Mouse (Mus musculus) C2C12 (cell line): ENCODE measurements around the gene Syn3. TPM values are rescaled to one million over a fixed set of nuclear protein-coding genes. Genes with fewer than 3 reads are reported as not detected.

ENCODE experiments used
- H3K27me3 ChIP-seq: one replicate; pipeline ENCODE4 v1.6.1; 2011; ENCODE audit not compliant: control insufficient read depth, insufficient read depth, insufficient read length
- H3K36me3 ChIP-seq: one replicate; pipeline ENCODE4 v1.6.1; 2011; ENCODE audit not compliant: control insufficient read depth, insufficient read depth
- H3K4me3 ChIP-seq: one replicate; pipeline ENCODE4 v1.5.1; 2011; ENCODE audit warnings: mild to moderate bottlenecking, control low read depth; ENCODE audit not compliant: poor library complexity, insufficient read depth, severe bottlenecking
- H3K79me2 ChIP-seq: one replicate; pipeline ENCODE4 v1.6.1; 2011; ENCODE audit not compliant: control insufficient read depth, insufficient read depth
- H3K79me3 ChIP-seq: one replicate; pipeline ENCODE4 v1.6.1; 2011; ENCODE audit warnings: low read depth, control low read depth
- H3ac ChIP-seq: one replicate; pipeline ENCODE3; 2011; ENCODE audit warnings: low read depth; ENCODE audit not compliant: control insufficient read depth, insufficient read length
- CEBPB ChIP-seq: IDR thresholded peaks from one replicate; pipeline ENCODE4 v1.6.1; 2011; ENCODE audit warnings: low read depth, mild to moderate bottlenecking, control low read depth, moderate library complexity
- CTCF ChIP-seq: IDR thresholded peaks from one replicate; pipeline ENCODE4 v1.5.1; 2011; ENCODE audit not compliant: control insufficient read depth, insufficient read depth, insufficient read length
- FOSL1 ChIP-seq: IDR thresholded peaks from one replicate; pipeline ENCODE4 v1.8.0; 2011; ENCODE audit warnings: mild to moderate bottlenecking, low read length; ENCODE audit not compliant: poor library complexity, insufficient read depth, severe bottlenecking
- MAX ChIP-seq: IDR thresholded peaks from one replicate; pipeline ENCODE4 v1.6.1; 2011; ENCODE audit warnings: mild to moderate bottlenecking, control low read depth
- MYOD1 ChIP-seq: IDR thresholded peaks from one replicate; pipeline ENCODE4 v1.6.1; 2011; ENCODE audit warnings: low read depth; ENCODE audit not compliant: control insufficient read depth, insufficient read length
- MYOG ChIP-seq: IDR thresholded peaks from one replicate; pipeline ENCODE4 v1.6.1; 2011; ENCODE audit not compliant: control insufficient read depth, insufficient read length; ENCODE audit errors: extremely low read depth
- USF1 ChIP-seq: IDR thresholded peaks from one replicate; pipeline ENCODE4 v1.6.1; 2011; ENCODE audit warnings: low read depth, mild to moderate bottlenecking, control low read depth, moderate library complexity
- polyA plus RNA-seq: library from polyadenylated mRNA; unstranded; fragments of >200 nt; fragmentation: generic; extraction: Trizol; gene quantifications from one replicate; pipeline ENCODE4 v1.2.1, GENCODE M21; 2012; ENCODE audit warnings: missing spikeins

The Syn3 gene
- polyA plus RNA-seq, 1 experiment, result 0.20 TPM

DNA sequence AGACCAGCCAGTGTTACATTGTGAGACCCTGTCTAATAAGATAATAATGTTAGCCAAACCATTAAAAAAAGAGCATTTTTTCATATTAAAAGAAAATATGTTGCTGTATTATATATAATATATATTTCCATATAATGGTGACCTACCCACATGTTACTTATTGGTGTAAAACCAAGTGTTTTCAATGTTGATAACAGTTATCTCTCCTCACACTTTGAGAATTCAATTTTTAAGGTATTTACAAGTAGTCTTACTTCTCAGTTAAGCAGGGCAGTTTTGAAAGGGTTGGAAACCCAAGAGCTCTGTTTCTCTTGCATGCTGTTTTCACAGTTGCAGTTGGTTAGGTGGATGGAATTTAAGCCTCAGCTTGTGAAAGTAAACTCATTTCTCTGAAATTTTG is 475.5 kb downstream of the Syn3 start:
- Histone ChIP-seq H3ac (no peak overlapping the region), H3K79me3 (peaks cover 9% of the 10 kb centered on the region), H3K36me3 (peaks cover 5% of the 10 kb centered on the region), H3K4me3 (no peak overlapping the region), H3K79me2 (peaks cover 17% of the 10 kb centered on the region), H3K27me3 (no peaks in the 10 kb centered on the region)
- no peak for TF ChIP-seq FOSL1
- TF ChIP-seq CTCF, result no peak
- TF ChIP-seq MYOD1, result no peak
- no peak for TF ChIP-seq MYOG
- no peak for TF ChIP-seq USF1
- no peak for TF ChIP-seq CEBPB
- TF ChIP-seq MAX, result no peak

DNA sequence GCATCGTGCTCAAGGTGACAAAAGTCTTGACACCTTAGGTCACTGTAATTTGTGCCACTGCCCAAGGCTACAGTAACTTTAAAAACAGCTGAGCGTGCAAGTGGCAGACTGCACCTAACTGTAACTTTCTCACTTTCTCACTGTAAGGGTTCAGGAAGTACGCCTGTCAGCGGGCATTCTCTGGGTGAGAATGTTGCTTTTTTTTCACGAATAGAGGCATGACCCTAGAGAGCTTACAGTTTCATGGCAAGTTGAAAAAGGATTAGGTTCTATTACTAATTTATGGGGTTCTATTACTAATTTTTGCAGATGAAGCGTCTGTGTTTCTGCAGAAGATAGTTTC is 476.3 kb downstream of the Syn3 start:
- Histone ChIP-seq H3K4me3 (peak overlapping the region; percentile 90), H3K27me3 (peaks cover 2% of the 10 kb centered on the region), H3K79me2 (peaks cover 17% of the 10 kb centered on the region), H3ac (peak overlapping the region; percentile 70), H3K36me3 (peaks cover 2% of the 10 kb centered on the region), H3K79me3 (peaks cover 9% of the 10 kb centered on the region)
- TF ChIP-seq CTCF (no peak), USF1 (no peak), FOSL1 (no peak), CEBPB (no peak), MAX (no peak), MYOD1 (no peak), MYOG (no peak)

DNA sequence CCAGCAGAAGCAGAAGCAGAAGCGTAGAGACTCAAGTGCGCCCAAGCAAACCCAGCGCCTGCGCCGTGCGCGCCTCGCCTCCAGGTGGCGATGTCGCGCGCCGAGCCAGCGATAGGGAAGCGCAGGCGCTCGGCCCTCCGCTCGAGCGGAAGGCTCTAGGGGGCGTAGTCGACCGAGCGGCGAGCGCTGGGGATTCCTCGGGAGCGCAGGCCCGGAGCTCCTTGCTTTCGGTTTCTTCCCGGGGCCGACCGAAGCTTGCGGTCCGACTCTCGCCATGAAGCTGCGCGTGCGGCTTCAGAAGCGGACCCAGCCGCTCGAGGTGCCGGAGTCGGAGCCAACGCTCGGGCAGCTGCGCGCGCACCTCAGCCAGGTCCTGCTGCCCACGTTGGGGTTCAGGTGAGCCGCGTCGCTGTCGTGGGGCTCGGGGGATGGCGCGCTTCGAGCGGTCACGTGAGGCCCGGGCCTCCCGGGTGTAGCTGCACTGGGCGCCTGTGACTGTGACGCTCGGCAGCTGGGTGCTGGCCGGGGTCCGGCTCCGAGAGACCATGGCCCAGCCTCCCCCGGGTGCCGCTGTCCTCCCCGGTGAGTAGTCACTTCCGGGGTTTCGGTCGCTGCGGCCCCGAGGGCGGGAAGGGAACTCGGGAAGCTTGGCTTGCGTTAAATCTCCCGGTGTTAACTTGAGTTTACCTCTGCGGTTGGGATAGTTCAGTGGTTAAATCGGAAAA is 476.8 kb downstream of the Syn3 start, which contains the start of gene Fbxo7:
Gene Fbxo7 (plus strand): TSS at position 224 of the 725 bp plus-strand sequence.
- Histone ChIP-seq H3ac (peak within 1 kb of the TSS; percentile 70), H3K27me3 (peaks cover 3% of the 10 kb centered on the region), H3K4me3 (peak within 1 kb of the TSS; percentile 90), H3K36me3 (peaks cover 2% of the 10 kb centered on the region), H3K79me2 (peaks cover 17% of the 10 kb centered on the region), H3K79me3 (peaks cover 9% of the 10 kb centered on the region)
- TF ChIP-seq CTCF, result peak; percentile 99
- TF ChIP-seq USF1, result peak; percentile 83
- TF ChIP-seq FOSL1, result no peak
- TF ChIP-seq MYOG, result no peak

DNA sequence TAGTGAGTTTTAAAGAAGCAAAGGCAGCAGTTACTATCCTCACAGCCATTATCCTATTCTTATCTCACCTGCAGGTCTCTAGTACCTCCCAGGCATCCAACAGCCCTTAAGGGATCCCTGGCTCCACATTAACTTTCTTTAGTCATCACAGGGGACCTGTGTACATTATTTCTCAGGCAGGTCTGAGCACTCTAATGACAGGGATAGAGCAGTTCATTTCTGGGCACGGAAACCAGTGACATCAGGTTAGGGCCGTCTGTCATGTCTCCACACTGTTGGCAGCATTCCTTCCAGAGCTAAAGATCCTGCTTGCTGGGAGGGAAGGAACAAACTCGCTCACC is 477.3 kb downstream of the Syn3 start:
- H3K36me3 ChIP-seq, result peaks cover 2% of the 10 kb centered on the region
- TF ChIP-seq MYOD1, result no peak
- no peak for TF ChIP-seq MAX
- TF ChIP-seq CEBPB, result no peak
- TF ChIP-seq FOSL1, result no peak
- no peak for TF ChIP-seq CTCF
- TF ChIP-seq USF1, result no peak
- no peak for TF ChIP-seq MYOG

DNA sequence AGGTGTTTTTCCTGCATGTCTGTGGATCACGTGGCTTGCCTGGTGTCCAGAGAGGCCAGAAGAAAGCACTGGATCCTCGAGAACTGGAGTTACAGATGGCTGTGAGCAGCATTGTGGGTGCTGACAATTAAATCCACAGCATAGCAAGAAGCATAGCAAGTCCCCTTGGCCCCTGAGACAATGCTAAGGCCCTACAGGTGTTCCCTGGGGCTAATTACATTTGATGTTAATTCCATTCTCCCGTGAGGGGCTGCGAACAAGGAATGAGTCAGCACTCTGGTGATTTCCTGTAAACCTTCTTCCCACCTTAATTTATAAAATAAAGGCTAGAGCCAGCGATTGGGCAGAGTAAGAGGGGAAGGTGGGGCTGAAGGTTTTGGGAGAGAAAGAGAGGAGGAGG is 479.9 kb downstream of the Syn3 start:
- H3K79me2 ChIP-seq, result peaks cover 17% of the 10 kb centered on the region
- peaks cover 18% of the 10 kb centered on the region for H3K27me3 ChIP-seq
- peaks cover 8% of the 10 kb centered on the region for H3K79me3 ChIP-seq
- no peak for TF ChIP-seq MAX
- no peak for TF ChIP-seq MYOD1
- TF ChIP-seq FOSL1, result no peak
- no peak for TF ChIP-seq USF1
- TF ChIP-seq MYOG, result no peak
- TF ChIP-seq CEBPB, result no peak
- no peak for TF ChIP-seq CTCF
- no peaks in the 10 kb centered on the region for H3K36me3 ChIP-seq
- H3ac ChIP-seq, result no peak overlapping the region
- H3K4me3 ChIP-seq, result no peak overlapping the region

More for the DNA sequence above, 477.3 kb downstream of the Syn3 start:
- Histone ChIP-seq H3K79me2 (peaks cover 17% of the 10 kb centered on the region), H3K4me3 (no peak overlapping the region), H3K79me3 (peaks cover 9% of the 10 kb centered on the region), H3K27me3 (peaks cover 8% of the 10 kb centered on the region), H3ac (no peak overlapping the region)

DNA sequence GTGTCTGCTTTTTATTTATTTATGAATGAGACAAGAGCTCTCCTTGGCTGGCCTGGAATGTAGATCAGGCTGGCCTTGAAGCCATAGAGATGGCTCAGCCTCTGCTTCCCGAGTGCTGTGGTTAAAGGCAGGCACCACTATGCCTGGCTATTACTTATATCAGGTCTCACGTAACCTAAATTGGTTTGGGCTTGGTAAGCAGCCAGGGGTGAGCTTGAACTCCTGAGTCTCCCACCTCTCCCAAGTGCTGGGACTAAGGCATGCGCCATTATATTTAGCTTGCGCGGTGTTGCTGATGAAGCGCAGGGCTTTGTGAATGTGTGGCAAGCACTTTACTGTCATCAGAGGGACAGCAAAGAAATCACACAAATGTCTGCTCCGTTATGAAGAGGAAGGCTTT is 480.9 kb downstream of the Syn3 start:
- Histone ChIP-seq H3K4me3 (no peak overlapping the region), H3K79me3 (peaks cover 3% of the 10 kb centered on the region), H3ac (no peak overlapping the region), H3K79me2 (peaks cover 7% of the 10 kb centered on the region), H3K36me3 (no peaks in the 10 kb centered on the region), H3K27me3 (peaks cover 21% of the 10 kb centered on the region)
- TF ChIP-seq MYOG, result no peak
- TF ChIP-seq FOSL1, result no peak
- no peak for TF ChIP-seq CTCF
- TF ChIP-seq CEBPB, result no peak
- no peak for TF ChIP-seq MAX
- TF ChIP-seq USF1, result no peak
- TF ChIP-seq MYOD1, result no peak
